Mouse (Mus musculus): ENCODE data around the gene Rph3al.

Rph3al gene

GRCm38 (mm10) chr11:75904982-75905381 lies 33.2 kb downstream of the Rph3al start:
- peak; percentile 22 for DNase-seq

- no peak for DNase-seq
Measured at GRCm38 (mm10) chr11:75904501-75904900, 33.7 kb downstream of the Rph3al start.

GRCm38 (mm10) chr11:75903486-75903885 lies 34.7 kb downstream of the Rph3al start:
- DNase-seq, result peak; percentile 38

DNA sequence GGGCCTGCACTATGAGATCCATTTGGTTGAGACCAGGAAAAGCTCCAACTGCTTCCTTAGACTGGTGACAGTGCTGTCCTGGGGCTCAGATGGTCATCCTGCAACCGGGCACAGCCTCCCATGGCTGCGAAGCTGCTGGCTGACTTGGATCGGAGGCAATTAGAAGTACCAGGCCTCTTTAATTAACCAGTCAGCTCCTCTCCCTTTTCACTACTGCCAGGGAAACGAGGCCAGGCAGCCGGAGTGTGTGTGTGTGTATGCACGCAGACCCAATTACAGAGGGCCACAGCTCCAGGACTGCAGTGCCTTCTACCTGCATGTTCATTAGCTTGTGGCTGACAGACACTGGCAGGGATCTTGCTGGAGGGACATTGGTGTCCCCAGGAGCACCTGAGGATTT lies 36.9 kb downstream of the Rph3al start:
- DNase-seq, result no peak

DNA sequence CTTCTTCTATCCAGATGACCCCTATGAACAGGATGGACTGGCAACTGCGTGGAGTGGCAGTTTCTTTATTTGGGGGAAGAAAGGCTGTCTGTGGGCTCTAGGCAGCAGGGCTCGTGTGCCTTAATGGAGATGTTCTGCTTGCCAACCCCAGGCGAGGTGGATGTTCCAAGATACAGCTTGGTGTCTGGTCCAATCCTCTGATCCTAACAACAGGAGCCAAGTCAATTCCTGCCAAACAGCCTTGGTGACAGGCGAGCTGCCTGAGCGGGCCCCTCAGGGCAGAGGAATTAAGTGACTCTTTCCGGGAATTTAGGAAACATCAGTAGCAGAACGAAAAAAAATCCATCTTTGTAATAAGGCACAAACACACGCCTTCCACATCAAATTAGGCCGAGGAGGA lies 38.6 kb downstream of the Rph3al start:
- no peak for DNase-seq

GRCm38 (mm10) chr11:75898532-75898931 lies 39.7 kb downstream of the Rph3al start:
- DNase-seq, result no peak

GRCm38 (mm10) chr11:75894791-75895420 lies 43.3 kb downstream of the Rph3al start:
- no peak for DNase-seq

- no peak for DNase-seq
Measured at GRCm38 (mm10) chr11:75893956-75894355, 44.3 kb downstream of the Rph3al start.

DNA sequence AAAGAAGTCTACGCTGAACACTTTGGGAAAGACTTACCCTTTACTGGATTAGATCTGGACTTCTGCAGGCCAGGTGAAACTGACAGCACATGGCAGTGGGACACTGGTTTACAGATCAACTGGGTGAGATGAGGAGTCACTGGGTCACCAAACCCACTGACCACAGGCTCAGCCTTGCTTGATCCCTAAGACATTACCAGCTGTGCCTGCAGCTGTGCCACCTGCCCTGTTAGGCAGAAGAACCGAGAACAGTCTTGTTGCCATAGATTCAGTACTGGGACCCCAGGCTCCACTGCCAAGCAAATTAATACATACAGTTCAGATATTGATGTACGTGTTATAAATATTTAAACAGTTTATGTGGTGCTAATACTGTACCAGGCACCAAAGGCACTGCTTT lies 50.9 kb downstream of the Rph3al start:
- DNase-seq, result no peak

DNA sequence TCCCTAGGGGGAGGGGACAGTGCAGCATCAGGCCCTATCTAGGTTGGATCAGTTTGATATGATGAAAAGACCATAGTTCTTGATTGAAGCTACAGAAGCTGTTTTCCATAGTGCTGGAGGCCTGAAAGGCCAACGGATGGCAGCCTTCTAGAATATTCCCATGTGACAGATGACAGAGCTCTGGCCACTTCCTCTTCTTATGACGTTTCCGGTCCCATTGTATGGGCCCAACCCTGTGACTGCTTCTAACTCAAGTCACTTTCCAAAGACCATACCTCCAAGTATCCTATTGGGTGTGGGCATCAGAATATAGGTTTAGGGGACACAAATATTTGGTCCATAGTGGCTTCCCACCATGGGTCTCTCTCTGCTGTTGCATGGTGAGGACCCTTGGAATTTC lies 57.0 kb downstream of the Rph3al start:
- no peak for DNase-seq

DNA sequence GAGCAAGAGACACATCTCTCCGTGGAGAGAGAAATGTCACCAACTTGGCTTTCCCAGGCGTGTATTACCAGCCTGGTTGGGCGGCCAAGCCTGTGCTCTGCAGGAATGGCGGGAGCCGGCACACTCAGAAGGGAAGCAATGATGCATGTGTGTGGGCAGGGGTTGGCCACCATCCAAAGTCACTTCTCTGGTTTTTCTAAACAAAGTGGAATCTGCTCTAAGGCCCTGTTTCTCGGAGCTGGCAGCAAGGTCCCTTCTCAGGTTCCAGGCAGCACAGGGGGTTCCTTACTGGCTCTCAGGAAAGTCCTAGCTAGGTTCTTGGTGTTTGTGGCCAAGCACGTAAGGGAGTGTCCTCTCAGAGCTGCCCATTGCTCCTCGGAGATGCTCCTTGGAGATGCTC lies 58.2 kb downstream of the Rph3al start:
- DNase-seq, result peak; percentile 32

GRCm38 (mm10) chr11:75878460-75878859 lies 59.8 kb downstream of the Rph3al start:
- DNase-seq, result no peak

GRCm38 (mm10) chr11:75876043-75876780 lies 62.0 kb downstream of the Rph3al start:
- DNase-seq, result peak; percentile 25

DNA sequence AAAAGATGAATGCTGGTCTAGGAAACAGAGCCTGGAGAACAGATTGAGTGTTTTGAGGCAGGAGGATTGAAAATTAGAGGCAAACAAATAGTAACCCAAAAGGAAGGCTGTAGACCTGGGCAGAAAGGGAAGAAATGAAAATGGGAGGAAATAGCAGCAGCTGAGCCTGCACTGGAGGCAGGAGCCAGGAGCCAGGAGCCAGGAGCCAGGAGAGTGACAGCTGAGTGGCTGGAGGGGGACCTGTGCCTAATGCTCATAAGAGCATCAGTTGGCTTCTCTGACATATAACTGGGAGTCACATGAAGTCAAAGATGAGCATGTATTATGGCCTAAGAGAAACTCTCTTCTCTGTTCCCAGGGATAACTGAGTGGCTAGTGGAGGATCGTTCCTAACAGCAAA lies 66.5 kb downstream of the Rph3al start:
- DNase-seq, result no peak

DNA sequence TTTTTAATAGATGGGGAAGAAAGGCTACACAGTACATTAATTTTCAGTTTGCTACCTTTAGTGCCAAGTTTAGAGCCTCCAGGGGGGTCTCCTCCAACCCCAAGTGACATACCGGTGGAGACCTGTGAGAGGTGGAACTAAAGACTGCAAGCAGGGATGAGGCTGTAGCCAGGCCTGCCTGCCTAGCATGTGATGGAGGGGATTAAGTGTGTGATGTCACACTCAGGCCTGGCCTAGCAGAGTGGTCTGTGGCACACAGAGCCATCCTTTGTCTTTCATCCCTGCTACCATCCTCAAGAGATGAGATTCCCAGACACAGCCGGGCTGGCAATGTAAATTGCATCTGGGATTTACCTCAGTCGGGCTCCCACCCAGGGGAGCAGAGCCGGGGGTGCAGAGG lies 67.3 kb downstream of the Rph3al start:
- DNase-seq, result no peak

- no peak for DNase-seq
Measured at GRCm38 (mm10) chr11:75870386-75870785, 67.8 kb downstream of the Rph3al start.

GRCm38 (mm10) chr11:75869898-75870297 lies 68.3 kb downstream of the Rph3al start:
- no peak for DNase-seq

- no peak for DNase-seq
Measured at GRCm38 (mm10) chr11:75866861-75867260, 71.4 kb downstream of the Rph3al start.

DNA sequence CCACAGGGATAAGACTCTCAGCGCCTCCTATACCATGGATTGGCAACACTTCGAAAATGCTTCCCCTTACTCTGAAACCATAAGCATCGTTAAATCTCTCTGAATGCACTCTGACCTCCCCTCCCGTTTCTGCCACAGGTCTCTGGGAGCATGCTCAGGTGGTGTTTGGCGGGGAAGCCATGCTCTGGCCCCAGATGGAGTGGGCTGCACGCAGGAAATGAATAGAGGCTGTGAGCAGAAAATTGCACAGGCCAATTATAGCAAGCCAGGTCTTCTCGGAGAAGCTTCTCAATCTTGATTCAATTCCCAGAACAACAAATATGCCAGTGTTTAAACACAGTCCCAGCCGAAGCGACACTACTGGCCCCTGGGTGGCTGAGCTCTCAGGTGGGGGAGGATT lies 72.4 kb downstream of the Rph3al start:
- no peak for DNase-seq

GRCm38 (mm10) chr11:75865253-75865619 lies 73.0 kb downstream of the Rph3al start:
- DNase-seq, result no peak

DNA sequence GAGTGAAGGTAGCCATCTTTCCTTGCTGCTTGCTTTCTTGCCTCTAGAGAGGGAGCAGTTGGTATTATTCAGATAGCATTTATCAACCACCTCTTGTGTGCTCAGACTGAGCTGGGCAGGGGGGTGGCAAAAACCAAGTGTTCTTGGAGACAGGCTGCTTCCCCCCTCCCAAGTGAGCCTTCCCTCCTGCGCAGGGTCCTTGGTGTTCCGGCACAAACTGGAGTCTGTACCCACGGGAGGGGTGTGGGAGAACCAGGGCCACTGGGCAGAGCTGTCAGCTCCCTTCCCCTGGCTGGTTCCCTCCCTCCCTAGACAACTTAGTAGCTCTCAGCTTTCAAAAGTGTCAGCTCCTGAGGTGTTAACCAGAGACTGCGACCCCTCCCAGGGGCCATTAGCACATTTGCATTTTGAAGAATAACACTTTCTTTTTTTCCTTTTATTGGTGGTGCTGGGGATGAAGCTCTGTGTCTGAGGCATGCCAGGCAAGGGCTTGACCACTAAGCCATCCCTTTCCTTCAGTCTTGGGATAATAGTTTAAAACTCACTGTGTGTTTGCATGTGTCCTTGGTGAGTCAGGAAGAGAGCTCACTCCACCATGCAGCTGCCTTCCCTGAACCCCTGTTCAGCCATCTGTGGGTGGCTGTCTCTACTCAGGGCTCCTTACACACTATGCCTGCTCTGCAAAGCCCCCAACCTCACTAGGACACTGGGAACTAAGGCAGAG lies 73.5 kb downstream of the Rph3al start:
- DNase-seq, result no peak

GRCm38 (mm10) chr11:75862466-75862865 lies 75.8 kb downstream of the Rph3al start:
- DNase-seq, result no peak

DNA sequence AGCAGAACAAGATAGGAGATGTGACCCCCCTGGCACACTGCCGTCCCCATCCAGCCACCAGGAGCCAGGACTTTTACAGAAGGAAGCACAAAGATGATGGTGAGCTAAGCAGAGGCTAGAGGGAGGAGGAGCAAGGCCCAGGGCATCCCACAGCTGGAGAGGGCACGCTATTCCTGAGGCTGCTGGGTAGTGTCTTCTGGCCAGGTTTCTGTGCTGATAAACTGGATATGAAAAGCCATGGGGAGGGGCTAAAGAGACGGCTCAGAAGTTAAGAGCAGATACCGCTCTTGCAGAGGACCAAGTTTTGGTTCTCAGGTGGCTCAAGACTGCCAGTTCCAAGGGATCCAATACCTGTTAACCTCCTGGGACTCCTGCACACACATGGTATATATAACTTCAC lies 76.6 kb downstream of the Rph3al start:
- no peak for DNase-seq

- peak; percentile 16 for DNase-seq
Measured at GRCm38 (mm10) chr11:75861213-75861612, 77.0 kb downstream of the Rph3al start.

Measured in lung, postnatal 14 days (tissue).